Mouse (Mus musculus): ENCODE results near the gene Il27ra.

Il27ra gene

DNA sequence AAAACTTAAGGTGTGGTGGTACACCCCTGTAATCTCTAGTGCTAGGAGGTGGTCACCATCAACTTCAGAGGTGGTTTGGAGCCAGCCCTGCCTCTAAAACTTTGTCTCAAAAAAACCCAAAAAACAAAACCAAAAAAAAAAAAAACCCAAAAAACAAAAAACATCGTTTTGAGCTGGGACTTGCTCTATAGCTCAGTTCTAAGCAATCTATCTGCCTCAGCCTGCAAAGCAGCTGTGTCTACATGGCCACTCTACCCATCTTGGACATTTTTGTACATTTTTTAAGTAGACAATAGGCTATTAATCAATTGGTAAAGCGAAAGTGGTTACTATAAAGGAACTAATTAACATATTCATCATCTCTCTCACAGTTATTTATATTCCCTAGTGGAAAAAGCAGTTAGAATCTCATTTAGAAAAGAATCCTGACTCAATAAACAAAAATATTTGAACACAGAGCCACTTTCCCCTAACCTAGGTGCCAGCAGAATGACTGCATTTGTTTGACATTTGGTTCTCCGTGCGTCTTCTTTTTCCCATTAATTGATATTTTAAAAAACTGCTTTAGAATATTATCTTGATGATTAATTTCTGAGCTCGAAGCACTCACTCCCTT lies 23.2 kb upstream of the Il27ra start:
- no peak for DNase-seq

GRCm38 (mm10) chr8:84065037-84065436 lies 22.6 kb upstream of the Il27ra start, which contains the start of gene Gm10643:
TSS of gene Gm10643 (minus strand) at chr8:84065137.
- DNase-seq = no peak

DNA sequence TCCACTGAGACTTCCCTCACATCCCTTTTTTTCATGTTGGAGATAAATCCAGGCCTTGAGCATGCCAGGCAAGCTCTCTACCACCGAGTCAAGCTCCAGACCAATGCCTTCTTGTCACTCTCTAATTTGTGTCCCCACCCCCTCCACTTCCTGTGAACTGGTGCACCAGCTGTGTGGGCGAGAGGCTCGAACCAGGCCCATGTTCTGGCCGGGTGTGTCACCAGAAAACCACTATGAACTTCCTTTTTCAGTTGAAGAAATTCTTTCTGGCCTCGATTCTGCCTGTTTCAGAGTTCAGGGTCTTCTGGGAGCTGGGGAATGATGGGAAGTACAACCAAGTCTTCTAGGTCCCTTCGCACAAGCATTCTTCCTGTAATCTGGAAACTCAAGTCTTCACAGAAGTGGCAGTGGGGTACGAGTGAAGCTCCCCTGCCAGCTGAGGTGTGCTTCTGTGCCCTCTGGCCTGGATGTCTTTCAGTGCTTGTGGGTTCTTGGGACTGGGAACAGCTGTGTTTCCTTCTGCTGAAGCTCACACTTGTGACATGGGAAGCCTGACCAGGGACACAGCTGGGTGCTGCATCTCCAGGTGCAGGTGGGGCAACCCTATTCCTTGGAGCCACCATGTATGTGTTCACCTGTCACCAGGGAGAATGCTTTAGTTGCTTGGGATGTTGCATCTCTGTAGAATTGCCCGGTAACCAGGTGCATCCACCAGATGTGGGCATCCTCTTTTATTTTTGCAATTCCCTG lies 21.6 kb upstream of the Il27ra start:
- peak; percentile 75 to 84 for DNase-seq

- DNase-seq = no peak
Measured at GRCm38 (mm10) chr8:84060245-84060644, 17.9 kb upstream of the Il27ra start.

DNA sequence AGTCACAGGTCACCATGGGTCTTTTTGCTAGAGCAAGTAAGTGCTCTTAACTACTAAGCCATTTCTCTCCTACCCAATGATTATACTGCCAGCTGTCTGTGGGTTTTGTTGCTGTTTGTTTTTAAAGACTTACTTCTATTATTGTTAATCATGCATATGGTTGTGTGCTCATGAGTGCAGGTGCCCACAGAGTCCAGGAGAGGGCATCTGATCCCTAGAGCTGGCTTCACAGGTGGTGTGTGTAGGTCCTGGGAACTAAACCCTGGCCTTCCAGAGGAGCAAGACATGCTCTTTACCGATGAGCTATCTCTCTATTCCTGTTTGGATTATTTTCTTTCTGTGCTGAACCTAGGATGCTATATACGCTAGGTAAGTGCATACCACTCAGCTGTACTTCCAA lies 16.8 kb upstream of the Il27ra start:
- DNase-seq = no peak

DNA sequence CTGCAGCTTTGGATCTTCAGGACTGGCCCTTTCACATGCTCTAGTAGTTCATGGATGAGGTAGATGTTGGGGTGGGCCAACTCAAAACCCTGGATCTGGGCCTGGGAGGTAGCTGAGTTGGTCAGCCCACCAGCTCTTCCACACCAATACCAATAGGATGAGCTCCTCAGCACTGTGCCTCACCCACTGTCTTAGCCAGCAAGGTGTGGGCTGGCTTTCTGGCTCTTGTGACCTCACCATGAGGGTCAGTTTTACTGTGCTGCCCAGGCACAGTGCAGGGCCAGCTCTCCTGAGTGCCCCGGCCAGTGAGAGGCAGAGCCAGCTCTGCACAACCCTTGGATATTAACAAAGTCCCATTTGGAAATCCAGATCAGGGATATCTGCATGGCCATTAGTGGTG lies 15.4 kb upstream of the Il27ra start:
- DNase-seq = no peak

- DNase-seq = no peak
Measured at GRCm38 (mm10) chr8:84053229-84053628, 10.8 kb upstream of the Il27ra start.

DNA sequence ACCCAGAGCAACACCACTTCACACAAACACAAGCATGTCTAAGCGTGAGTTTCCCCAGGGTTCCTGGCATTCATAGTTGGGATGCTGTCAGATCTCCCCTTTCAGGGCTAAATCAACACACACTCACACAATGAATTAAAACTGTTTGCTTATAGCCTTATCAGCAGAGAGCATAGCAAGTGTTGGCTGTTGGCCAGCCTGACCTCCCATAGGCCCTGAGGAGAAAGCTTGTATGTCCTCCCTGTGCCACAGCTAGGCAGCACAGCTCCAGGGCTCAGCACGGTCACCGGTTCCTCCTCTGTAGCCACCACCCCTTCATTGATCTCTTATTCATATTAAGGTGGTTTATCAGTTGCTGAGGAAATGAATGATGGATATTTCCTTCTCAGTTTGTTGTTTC lies 10.4 kb upstream of the Il27ra start:
- no peak for DNase-seq

DNA sequence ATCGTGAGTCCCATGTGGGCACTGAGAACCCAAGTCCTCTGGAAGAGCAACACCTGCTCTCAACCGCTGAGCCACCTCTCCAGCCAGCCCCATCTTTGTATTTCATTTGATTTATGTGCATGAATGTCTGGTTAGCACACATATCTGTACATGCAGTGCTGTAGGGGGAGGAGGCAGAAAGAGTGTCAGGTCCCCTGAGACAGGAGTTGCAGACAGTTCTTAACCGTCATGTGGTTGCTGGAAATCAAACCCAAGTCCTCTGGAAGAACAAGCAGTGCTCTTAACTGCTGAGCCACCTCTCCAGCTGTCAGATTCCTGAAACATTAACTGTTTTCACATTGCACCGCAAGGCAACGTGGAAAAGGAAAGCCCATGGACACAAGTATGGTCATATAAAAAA lies 5.8 kb upstream of the Il27ra start:
- DNase-seq = no peak

- DNase-seq = no peak
Measured at GRCm38 (mm10) chr8:84046505-84046904, 4.1 kb upstream of the Il27ra start.

DNA sequence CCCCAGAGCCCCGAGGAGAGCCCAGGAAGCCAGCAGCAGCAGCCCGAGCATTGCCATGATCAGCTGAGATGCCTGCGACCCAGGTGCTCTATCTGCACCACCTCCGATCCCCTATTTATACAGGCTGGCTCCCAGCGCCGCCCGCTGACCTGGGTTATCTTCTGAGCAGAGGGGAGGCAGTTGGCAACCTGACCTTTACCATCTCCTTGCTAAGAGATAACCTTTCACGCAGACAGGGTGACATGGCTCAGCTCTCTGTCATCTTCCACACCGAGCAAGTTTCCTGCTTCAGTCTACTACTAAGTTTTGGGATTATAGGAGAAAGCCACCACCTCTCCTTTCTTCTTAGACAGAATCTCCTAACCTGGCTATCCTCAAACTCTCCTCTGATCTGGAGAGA lies 2.5 kb upstream of the Il27ra start, which contains the start of gene Rln3:
TSS of gene Rln3 (minus strand) at position 101 of the 400 bp plus-strand sequence.
- DNase-seq = no peak

DNA sequence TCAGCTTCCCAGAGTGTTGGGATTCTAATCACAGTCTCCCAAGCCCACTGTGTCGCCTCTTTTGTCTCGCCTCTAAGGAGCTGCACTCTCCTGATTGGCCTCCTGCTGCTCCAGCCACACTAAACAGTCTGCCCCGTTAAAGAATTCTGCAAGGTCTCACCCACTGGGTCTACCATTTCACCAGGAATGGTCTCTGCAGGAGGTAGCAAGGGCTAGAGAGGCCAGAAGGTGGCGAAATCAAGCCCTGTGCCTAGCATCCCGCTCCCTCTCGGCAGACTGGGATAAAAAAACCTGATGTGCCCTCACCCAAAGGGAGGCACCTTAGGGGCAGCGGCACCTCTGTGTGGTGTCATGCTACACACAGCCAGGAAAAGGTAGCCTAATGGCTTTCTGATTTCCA lies 1.7 kb upstream of the Il27ra start:
- DNase-seq = no peak

DNA sequence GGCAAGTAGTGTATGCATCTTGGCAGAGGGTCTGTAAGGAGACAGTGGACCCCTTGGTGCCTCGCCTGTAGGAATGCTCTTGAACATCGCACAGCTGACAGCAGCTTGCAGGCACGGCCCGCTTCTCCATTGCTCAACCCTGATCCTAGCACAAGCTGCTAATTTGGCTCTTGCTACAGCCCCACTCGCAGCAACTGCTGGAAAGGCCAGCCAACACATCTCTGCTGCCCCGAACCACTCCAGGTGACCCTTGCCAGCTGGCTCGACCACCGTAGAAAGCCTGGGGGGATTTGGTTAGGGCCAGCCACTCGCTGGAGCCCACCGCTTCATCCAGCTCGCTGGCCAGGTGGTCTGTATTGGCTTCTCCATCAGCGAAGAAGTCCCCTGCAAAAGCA lies 556 bp upstream of the Il27ra start:
- DNase-seq = no peak

- peak; percentile 76 to 80 for DNase-seq
Measured at GRCm38 (mm10) chr8:84039050-84039449, 3.3 kb downstream of the Il27ra start.

DNA sequence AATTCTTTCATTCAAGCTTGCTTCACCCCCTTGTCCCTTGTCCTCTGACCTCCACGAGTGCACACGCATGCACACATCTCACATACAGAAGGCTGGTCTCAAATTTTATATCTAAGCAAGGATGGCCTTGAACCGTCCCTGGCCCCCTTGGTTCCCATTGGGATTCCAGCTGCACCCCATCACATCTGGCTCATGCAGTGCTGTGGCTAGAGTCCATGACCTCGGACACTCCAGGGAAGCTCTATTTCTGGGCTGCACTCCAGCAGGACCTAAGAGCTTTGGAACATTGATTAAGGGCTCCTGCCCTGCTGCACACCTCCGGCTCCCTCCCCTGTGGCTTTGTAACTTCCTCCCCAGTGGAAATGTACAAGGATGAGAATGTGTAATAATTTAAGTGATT lies 4.4 kb downstream of the Il27ra start:
- no peak for DNase-seq

DNA sequence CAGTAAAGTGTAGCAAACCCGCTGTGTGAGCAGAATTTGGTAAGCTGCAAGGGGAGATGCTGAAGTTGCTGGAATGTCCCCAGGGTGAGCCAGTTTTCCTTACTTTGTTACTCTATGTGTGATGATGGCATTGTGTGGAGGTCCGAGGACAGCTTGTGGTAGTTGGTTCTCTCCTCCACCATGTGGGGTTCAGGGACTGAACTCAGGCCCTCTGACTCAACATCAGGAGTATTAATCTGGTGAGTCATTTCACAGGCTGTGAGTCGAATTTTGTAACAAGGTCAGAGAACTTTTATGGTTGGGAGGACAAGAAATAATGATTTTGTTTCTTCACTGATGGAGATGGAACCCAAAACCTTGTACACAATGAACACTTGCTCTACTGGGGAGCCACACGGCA lies 9.6 kb downstream of the Il27ra start:
- DNase-seq = no peak

- DNase-seq = no peak
Measured at GRCm38 (mm10) chr8:84029272-84029671, 13.1 kb downstream of the Il27ra start.

GRCm38 (mm10) chr8:84027449-84027848 lies 14.9 kb downstream of the Il27ra start:
- DNase-seq = no peak

DNA sequence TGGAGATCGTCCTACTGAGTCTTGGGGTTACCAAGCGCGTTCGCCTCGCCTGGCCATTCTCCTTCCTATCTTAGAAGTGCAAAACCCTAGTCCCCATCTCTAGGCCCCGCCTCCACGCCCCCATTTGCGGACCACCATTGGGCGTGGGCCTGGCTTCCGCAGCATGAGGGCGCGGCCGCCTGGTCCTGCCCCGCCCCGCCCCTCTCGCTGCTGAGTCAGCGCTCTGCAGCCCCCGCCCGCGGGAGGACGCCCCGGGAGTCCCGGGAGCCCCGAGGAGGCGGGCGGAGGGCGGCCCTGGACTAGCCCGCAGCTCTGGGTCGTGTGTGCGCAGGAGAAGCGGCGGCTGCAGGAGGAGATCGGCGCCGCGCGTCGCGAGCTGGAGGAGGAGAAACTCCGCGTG lies 16.5 kb downstream of the Il27ra start:
- peak; percentile 79 to 86 for DNase-seq

GRCm38 (mm10) chr8:84024171-84024570 lies 18.2 kb downstream of the Il27ra start:
- DNase-seq = peak; percentile 66 to 67

DNA sequence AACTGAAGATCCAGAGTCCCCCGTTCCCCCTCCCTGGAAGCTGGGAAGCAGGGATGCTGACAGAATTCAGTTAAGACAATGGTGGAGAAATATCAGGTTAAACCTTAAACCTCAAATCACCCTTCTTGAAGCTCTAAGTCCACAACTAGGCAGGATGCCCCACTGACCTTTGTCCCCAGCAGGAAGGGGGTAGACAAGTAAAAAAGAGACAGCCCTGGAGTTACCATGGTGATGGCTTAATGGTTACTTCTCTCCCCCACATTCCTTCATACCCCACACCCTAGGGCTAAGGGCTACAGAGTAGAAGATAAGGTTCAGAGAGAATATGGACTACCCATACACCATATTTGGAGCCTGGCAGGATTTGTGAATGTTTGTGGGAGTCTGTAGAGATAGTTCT lies 18.8 kb downstream of the Il27ra start:
- DNase-seq = no peak

- DNase-seq = no peak
Measured at GRCm38 (mm10) chr8:84023085-84023484, 19.3 kb downstream of the Il27ra start.

DNA sequence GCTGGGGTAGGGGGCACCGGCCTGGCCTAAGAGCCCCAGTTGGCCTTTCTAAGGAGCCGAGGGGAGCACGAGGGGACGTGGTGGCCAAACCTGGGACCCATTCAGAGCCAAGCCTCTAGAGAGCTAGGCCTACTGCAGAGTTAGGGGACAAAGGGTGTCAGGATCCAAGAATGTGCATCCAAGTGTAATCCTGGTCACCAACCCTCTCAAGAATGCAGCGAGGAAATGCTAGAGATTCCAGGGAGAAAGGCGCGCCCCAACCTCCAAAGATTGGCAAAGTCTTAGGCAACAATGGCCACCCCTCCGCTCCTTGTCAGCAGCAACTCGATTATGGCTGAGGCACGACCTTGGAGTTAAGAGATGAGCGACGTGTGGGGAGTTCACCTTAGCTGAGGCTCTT lies 20.8 kb downstream of the Il27ra start:
- no peak for DNase-seq

GRCm38 (mm10) chr8:84021096-84021495 lies 21.3 kb downstream of the Il27ra start, which contains the start of gene Palm3:
TSS of gene Palm3 (plus strand) at chr8:84021471.
- no peak for DNase-seq

DNA sequence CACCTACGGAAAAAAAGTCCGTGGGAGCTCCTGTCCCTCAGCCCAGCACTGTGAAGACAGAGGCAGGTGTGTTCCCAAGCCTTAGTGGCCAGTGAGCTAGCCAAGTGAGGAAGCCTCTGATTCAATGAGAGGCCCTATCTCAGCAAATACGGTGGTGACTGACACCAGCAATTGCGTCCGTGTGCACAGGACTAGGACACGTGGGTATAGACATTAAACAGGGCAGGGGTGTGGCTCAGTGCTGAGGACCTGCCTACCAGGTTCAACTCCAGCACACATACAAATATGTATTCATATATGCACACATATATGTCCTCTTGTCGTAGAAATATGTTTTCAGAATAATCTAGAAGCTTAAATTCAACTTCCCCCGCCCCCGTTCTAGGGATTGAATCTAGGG lies 22.7 kb downstream of the Il27ra start:
- DNase-seq = no peak

Data from thymus, postnatal 36 days (tissue).